Mouse (Mus musculus): ENCODE measurements at regions not wholly inside any gene's neighbourhood (a gene's known extent, or its start where the extent isn't known, plus 50 kb on each side); places are given as distances from the start of the nearest gene placed in this dataset.
A peak's percentile ranks its signal among the peaks of the same experiment; 100 is the strongest.

- no peak for DNase-seq
These were observed 201.0 kb downstream of the Sox9 start for GRCm38 (mm10) chr11:112982802-112983591.

DNA sequence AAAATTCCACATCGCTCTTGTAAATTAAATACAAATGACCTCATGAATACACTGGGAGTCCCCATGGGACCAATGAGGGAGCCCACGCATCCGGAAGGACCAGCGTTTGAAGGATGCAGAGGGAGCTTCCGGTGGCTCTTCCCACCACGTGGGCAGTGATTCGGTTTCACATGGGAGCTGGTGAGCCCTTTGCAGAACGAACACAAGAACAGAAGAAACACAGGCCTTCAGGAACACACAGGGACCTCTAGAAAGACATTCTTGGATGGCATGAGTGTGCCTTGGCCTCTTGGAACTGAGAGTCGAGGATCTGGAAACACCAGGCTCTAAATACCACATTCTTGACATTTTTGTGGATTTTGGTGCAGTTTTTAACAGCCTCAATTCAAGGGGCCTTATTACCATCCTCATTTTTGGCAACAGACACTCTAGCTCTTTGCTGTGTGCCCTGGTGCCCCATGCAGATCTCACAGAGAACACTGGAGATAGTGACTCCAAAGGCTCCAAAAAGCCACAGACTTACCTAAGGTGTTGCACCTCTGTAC, 204.1 kb downstream of the Sox9 start:
- no peak for DNase-seq

DNA sequence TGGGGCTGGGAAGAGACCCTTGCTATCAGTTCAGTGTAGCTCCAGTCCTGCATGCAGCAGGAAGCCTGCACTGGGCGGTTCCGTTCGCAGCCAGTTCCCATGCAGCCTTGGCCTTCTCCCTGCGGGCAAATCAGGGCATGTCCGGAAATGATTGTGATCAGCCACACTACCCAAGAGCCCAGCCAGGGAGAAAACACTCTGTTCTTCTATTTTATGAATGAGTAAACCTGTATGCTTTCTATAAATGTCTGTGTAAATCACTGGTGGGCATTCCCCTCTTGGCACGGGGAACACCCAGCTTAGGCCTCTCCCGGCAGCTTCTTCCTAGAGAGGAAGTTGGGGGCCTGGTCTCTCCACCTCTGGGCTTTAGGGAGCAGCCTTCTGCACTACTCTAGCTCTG, 205.8 kb downstream of the Sox9 start:
- DNase-seq = peak; percentile 5 to 19

- DNase-seq = no peak
These were observed 206.9 kb downstream of the Sox9 start for GRCm38 (mm10) chr11:112988900-112989299.

DNA sequence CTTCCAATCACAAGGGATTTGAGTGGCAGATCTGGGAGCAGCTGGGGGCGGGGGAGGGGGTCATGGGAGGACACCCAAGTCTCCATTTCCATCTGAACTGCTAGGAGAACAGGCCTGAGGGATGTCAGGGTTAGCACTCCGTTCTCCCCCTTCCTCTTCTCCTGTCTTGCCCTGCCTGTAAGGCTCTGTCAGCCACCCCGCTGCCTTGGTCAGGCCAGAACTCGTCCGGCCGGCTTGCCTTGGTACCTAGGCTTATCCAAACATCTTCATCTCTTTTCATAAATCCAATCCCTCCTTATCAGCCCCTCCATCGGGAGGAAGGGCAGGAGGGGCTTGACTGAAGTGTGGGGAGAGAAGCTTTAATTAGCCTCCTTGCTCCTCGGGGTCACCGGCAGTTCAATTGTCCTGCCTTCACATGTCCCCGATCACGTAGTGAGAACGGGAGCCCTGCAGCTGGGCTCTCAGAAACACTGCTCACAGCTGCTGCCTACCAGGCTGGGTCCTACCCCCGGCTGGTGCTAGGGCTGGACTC, 208.0 kb downstream of the Sox9 start:
- DNase-seq = no peak

DNA sequence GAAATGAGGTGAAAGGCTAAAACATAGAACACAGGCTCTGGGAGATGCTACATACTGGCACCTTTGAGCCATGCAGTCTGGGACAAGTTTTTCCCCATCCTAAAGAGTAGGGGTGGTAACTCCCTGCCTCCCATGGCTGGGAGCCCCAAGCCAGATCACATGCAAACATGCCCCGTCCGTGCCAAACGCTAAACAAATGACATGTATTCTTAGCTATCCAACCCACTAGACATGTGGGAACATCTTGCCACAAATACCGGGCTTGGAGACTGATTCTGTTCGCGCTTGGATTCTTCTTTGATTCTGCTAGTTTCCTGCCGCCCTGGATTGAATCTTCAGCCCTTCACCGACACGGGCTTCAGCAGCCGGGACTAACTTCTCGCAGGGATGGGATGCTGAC, 208.7 kb downstream of the Sox9 start:
- DNase-seq = no peak

DNA sequence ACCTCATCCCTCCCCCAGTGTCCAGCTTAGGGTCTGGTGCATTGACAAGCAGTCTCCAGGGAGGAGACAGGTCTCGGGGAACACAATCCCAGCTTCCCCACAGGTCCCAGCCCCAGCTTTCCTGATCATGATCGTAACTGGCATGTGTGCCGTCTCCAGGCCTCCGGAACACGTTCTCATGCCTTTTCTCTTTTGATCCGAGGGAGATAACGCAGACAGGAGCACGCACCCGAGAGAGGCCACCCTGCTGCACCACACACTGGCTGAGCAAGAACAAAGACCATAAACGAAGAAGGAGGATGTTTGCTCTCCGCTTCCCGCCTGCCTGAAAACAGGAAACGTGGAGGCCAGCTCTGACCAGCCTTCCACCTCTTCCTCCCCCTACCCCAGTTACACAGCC, 209.8 kb downstream of the Sox9 start:
- DNase-seq = no peak

- DNase-seq = no peak
These were observed 217.0 kb downstream of the Sox9 start for GRCm38 (mm10) chr11:112998777-112999583.

- DNase-seq = no peak
These were observed 219.0 kb downstream of the Sox9 start for GRCm38 (mm10) chr11:113001071-113001470.

DNA sequence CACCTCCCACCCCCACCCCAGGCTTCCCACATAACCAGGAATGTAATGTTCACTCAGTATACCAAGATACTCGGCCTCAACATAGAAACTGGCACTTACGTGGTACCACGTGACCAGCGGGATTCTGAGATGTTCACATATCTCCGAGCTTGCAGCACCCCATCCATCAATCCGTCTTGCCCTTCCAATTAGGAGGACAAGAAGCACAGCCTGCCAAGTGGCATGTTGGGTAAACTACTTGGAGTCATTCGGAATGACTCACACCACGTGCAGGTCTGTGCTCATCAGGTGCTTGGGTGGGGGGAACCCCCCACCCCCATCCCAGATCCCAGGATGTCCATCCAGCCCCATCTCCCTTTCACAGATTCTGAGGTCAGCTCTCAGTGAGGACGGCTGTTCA, 223.9 kb downstream of the Sox9 start:
- DNase-seq = no peak

DNA sequence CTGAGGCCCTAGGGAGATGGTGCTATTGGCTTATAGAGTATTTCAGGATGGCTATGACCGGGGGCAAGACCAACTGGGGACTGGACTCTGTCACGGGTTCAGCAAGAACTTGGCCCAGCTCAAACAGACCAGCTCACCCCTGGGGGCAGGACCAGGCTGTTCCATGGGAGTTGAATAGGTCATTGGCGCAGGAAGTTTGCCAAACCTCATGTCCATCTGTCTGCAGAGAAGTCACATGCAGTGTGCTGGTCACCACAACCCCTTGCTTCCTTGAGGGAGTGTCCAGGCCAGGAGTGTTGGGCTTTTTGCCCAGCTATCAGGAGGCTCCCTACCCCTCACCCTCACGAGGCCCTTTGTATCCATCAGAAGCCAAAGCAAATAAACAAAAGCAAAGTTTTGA, 226.5 kb downstream of the Sox9 start:
- peak; percentile 68 to 90 for DNase-seq

GRCm38 (mm10) chr11:113009376-113009775, 227.4 kb downstream of the Sox9 start:
- no peak for DNase-seq

GRCm38 (mm10) chr11:113010906-113011305, 228.9 kb downstream of the Sox9 start:
- DNase-seq = peak in 1 of 2 experiments; percentile 53

- DNase-seq = no peak
These were observed 232.4 kb downstream of the Sox9 start for GRCm38 (mm10) chr11:113014186-113015010.

DNA sequence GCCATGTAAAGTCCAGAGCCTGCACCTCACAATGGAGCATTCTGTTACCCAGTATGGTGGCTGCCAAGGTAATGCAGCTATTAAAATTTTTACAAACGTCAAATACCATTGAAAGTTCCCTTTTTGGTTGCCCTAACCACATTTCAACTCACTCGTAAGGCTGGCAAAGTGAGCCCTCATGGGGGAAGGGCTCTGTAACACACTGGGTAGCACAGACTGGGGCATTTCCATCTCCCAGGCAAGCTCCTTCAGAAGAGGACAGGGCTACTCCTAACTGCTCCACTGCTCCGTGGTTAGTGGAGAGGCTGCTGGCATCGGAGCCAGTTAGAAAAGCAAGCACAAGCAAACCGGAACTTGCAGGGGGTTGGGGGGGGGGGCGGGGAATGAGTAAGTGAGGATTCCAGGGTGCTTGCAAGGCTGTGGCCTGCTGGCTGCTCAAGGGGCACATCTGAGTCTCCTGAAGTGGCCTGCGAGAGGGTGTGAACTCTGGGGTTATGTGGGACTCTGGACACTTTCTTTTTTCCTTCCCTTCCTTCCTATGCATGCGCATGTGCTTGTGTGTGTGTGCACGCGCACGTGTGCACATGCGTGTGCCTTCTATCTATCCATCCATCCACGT, 233.8 kb downstream of the Sox9 start:
- no peak for DNase-seq

DNA sequence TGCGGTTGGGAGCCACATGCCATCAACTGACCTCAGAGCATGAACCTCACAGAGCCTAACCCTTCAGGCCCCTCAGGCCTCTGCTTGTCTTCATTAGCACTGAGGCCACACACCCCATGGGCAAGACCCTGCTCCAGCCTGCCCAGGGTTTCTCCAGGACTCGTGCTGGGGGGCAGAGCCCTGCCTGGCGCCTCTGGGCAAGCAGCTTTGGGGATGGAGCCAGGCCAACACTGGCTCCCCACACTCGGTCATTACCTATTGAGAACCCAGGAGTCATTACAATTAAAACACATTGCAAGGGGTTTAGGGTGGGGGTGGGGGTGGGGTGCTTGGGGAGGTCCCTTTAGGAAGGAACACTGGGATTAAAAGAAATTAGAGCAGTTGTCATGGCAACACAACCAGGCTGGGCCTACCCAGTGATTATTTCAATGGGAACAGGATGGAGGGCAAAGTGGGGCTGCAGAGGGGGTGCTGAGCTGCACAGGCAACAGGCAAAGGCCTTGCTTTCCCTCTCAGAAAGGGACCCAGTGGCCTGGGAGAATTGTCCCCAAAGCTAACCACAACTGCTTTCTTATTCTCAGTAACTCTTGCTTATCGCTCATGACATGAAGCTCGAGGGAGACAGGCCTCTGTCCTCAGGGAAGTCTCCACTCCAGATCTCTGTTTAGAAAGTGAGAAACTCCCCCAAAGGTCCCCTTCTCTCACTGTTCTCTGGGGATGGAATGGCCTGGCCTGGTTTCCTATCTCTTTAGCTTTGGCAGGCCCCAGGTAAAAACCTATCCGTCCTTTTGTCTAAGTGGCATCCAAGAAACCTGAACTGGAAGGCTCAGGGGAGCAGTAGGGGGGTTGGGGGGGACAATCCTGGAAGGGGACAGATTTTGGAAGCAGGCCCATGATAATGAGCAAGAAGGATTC, 235.0 kb downstream of the Sox9 start:
- no peak for DNase-seq

- peak; percentile 19 to 22 for DNase-seq
These were observed 239.5 kb downstream of the Sox9 start for GRCm38 (mm10) chr11:113021533-113021932.

DNA sequence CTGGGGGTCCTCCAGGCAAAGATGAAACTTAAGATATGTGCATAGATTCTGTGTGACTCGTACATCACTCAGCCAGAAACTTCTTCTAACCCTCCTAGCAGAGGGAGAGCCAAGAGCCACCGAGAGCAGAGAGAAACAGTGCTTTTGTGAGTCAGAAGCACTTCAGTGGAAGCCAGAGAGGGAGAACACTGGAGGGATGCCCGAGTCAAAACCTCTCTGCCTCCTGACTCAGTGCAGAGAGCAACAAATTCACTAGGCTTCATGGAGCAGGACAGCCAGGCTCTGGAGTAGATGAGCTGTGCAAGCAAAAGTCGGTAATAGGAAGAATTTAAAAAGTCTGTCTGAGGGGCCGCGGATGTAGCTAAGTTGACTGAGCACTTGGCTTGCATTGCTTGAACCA, 245.0 kb downstream of the Sox9 start:
- no peak for DNase-seq

GRCm38 (mm10) chr11:113028235-113028919, 246.4 kb downstream of the Sox9 start:
- no peak for DNase-seq

DNA sequence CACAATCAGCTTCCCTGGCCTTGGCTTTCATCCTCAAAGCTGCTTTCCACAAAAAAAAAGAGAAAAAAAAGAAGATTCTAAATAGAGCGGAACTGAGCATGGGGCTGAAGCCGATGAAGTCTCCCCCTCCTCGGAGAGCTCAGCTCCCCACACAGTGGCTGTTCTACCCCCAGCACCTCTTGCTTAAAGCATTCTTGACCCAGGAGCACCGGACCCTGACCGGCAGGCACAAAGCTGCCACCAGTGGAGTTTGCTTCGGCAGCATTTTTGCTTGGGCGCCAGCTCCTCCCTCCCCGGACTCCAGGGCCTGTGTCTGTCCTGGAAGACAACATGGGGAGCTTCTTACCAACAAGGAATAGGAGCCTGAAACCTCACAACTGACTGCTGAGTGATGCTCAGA, 249.4 kb downstream of the Sox9 start:
- peak; percentile 62 to 75 for DNase-seq

Measured in kidney, adult 8-10 months (tissue).